Mouse (Mus musculus): ENCODE measurements around the gene Bclaf3. TPM values are rescaled to one million over a fixed set of nuclear protein-coding genes. Genes with fewer than 3 reads are reported as not detected.
"Not testable (repeated sequence)": the region's sequence is repeated elsewhere in the genome, so short reads cannot be mapped to it uniquely, and the experiment has no call there.

Bclaf3 gene
- total RNA-seq (2015; ENCODE audit: low replicate concordance) (50.5 and 75.9 TPM in 2 replicates), total RNA-seq (2017; ENCODE audit: low replicate concordance) (52.9 and 83.8 TPM in 2 replicates)

- ATAC-seq (replicated peaks; ENCODE audit: low FRiP score, poor library complexity, severe bottlenecking) = no peak
Observed at GRCm38 (mm10) chrX:159526388-159526787, at the start of gene Bclaf3. Bclaf3 (plus strand) TSS chrX:159526688.

- ATAC-seq (replicated peaks; ENCODE audit: low FRiP score, poor library complexity, severe bottlenecking) = not testable (repeated sequence)
Observed at GRCm38 (mm10) chrX:159478243-159478940, 48.1 kb upstream of the Bclaf3 start.

GRCm38 (mm10) chrX:159484247-159484646 is 42.2 kb upstream of the Bclaf3 start:
- no peak for ATAC-seq (replicated peaks; ENCODE audit: low FRiP score, poor library complexity, severe bottlenecking)

GRCm38 (mm10) chrX:159503181-159503580 is 23.3 kb upstream of the Bclaf3 start:
- no peak for ATAC-seq (replicated peaks; ENCODE audit: low FRiP score, poor library complexity, severe bottlenecking)

GRCm38 (mm10) chrX:159508331-159509036 is 18.0 kb upstream of the Bclaf3 start:
- ATAC-seq (replicated peaks; ENCODE audit: low FRiP score, poor library complexity, severe bottlenecking) = no peak

GRCm38 (mm10) chrX:159509042-159509441 is 17.4 kb upstream of the Bclaf3 start:
- no peak for ATAC-seq (replicated peaks; ENCODE audit: low FRiP score, poor library complexity, severe bottlenecking)

GRCm38 (mm10) chrX:159509847-159510715 is 16.4 kb upstream of the Bclaf3 start:
- ATAC-seq (replicated peaks; ENCODE audit: low FRiP score, poor library complexity, severe bottlenecking) = no peak

GRCm38 (mm10) chrX:159510716-159511051 is 15.8 kb upstream of the Bclaf3 start:
- ATAC-seq (replicated peaks; ENCODE audit: low FRiP score, poor library complexity, severe bottlenecking) = 0 out of 2 replicates have a peak, but pooled peaks have one; percentile 49

GRCm38 (mm10) chrX:159515599-159515998 is 10.9 kb upstream of the Bclaf3 start:
- no peak for ATAC-seq (replicated peaks; ENCODE audit: low FRiP score, poor library complexity, severe bottlenecking)

- ATAC-seq (replicated peaks; ENCODE audit: low FRiP score, poor library complexity, severe bottlenecking) = no peak
Observed at GRCm38 (mm10) chrX:159521780-159522179, 4.7 kb upstream of the Bclaf3 start.

- no peak for ATAC-seq (replicated peaks; ENCODE audit: low FRiP score, poor library complexity, severe bottlenecking)
Observed at GRCm38 (mm10) chrX:159522651-159523050, 3.8 kb upstream of the Bclaf3 start.

GRCm38 (mm10) chrX:159532427-159532810 is 5.9 kb downstream of the Bclaf3 start:
- peak; percentile 98 for ATAC-seq (replicated peaks; ENCODE audit: low FRiP score, poor library complexity, severe bottlenecking)

GRCm38 (mm10) chrX:159532811-159533462 is 6.4 kb downstream of the Bclaf3 start:
- ATAC-seq (replicated peaks; ENCODE audit: low FRiP score, poor library complexity, severe bottlenecking) = peak; percentile 56; the same call in 1 of the 2 replicates

GRCm38 (mm10) chrX:159541936-159542335 is 15.4 kb downstream of the Bclaf3 start:
- no peak for ATAC-seq (replicated peaks; ENCODE audit: low FRiP score, poor library complexity, severe bottlenecking)

- no peak for ATAC-seq (replicated peaks; ENCODE audit: low FRiP score, poor library complexity, severe bottlenecking)
Observed at GRCm38 (mm10) chrX:159547093-159547492, 20.6 kb downstream of the Bclaf3 start.

- ATAC-seq (replicated peaks; ENCODE audit: low FRiP score, poor library complexity, severe bottlenecking) = not testable (repeated sequence)
Observed at GRCm38 (mm10) chrX:159584738-159585137, 58.2 kb downstream of the Bclaf3 start.

GRCm38 (mm10) chrX:159591633-159592032 is 65.1 kb downstream of the Bclaf3 start:
- ATAC-seq (replicated peaks; ENCODE audit: low FRiP score, poor library complexity, severe bottlenecking) = no peak

GRCm38 (mm10) chrX:159597502-159597901 is 71.0 kb downstream of the Bclaf3 start:
- peak; percentile 76; the same call in 1 of the 2 replicates for ATAC-seq (replicated peaks; ENCODE audit: low FRiP score, poor library complexity, severe bottlenecking)

- no peak for ATAC-seq (replicated peaks; ENCODE audit: low FRiP score, poor library complexity, severe bottlenecking)
Observed at GRCm38 (mm10) chrX:159604832-159605231, 78.3 kb downstream of the Bclaf3 start.

- peak; percentile 46; the same call in 1 of the 2 replicates for ATAC-seq (replicated peaks; ENCODE audit: low FRiP score, poor library complexity, severe bottlenecking)
Observed at GRCm38 (mm10) chrX:159606936-159607335, 80.4 kb downstream of the Bclaf3 start.

All from erythroid progenitor cell, adult 5-6 weeks (primary cell).